Mouse (Mus musculus) frontal cortex, postnatal 14 days (tissue): ENCODE measurements around the gene Qrfp.

Experiments used
- DNase-seq, 2 experiments: peaks; one replicate each; pipeline ENCODE4 v3.0.0; 2022; ENCODE audit warnings: low spot score in 2 of 2

The Qrfp gene

DNA sequence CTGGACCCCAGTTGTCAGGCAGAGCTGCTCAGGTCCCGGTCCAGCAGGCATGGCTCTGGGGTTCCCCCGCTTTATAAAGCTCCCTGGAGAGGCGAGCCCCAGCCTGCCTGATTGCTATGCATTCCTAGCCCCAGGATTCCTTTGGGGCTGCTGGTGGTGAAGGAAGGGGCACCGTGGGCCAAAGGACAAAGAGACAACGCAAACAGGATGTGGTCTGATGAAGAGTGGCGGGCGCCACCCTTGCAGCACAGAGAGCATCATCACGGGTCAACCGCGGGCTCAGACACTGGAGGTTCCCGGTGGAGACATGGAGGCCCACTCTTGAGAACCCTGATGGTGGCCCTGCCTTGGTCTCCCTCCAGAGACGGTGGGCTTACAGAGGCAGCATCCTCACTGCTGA, at the start of gene Qrfp:
Gene Qrfp, minus strand, starts transcription at position 137 of the 400 bp plus-strand sequence.
- DNase-seq: no peak

DNA sequence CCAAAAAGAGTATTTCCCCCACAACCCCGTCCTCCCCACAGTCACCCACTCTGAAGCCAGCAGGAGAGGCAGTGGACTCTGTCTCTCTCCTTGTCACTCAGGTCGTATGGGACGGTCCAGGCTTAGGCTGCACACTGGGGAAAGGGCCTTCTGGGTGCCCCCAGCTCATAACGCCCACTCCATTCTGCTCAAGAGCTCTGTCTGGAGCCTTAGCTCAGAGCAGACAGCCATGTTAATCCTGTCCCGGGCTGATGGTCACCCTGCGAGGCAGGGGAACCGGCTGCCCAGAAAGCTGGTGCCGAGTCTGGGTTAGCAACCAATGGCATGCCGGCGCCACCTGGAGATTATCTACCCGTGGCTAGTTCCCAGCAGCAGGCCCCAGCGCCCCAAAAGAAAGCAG, 48.1 kb upstream of the Qrfp start:
- no peak for DNase-seq

- no peak for DNase-seq
These were observed 46.8 kb upstream of the Qrfp start for GRCm38 (mm10) chr2:31857180-31857579.

DNA sequence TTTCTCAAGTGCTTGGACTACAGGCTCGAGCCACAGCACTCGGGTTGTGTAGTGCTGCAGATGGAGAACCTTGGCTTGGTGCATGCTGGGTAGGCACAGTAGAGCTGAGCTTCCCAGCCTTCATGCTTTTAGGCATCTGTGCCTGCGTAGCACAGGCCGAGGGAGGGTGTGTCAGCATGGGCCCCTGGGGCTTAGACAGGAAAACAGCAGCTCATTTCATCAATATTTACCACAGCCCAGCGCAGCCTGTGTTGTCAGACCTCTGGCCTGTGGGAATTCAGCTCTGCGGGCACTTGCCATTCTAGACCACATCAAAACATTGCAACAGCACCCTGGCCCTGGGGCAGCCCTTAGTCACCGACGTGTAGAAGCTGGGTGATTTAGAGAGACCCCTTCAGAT, 45.6 kb upstream of the Qrfp start:
- no peak for DNase-seq

DNA sequence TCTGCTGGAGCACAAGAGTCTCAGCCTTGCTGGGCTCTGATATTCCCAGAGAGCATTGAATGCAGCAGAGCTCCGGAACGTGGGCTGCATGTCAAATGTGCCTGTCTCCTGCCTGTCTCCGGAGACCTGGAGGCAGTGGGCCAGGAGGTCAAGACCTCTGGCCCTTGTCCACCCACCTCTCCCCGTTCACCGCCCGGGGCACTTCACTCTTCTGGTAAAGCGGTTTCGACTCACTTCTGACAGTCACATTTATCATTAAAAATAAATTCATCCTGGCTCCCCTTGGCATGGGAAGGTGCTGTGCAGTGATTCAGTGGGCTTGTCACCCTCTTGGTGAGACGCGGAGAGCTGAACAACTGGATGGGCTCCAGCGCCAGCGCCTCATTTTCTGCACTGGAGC, 39.8 kb upstream of the Qrfp start:
- DNase-seq: no peak

GRCm38 (mm10) chr2:31847908-31848307, 37.5 kb upstream of the Qrfp start:
- no peak for DNase-seq

- no peak for DNase-seq
These were observed 36.6 kb upstream of the Qrfp start for GRCm38 (mm10) chr2:31846692-31847660.

DNA sequence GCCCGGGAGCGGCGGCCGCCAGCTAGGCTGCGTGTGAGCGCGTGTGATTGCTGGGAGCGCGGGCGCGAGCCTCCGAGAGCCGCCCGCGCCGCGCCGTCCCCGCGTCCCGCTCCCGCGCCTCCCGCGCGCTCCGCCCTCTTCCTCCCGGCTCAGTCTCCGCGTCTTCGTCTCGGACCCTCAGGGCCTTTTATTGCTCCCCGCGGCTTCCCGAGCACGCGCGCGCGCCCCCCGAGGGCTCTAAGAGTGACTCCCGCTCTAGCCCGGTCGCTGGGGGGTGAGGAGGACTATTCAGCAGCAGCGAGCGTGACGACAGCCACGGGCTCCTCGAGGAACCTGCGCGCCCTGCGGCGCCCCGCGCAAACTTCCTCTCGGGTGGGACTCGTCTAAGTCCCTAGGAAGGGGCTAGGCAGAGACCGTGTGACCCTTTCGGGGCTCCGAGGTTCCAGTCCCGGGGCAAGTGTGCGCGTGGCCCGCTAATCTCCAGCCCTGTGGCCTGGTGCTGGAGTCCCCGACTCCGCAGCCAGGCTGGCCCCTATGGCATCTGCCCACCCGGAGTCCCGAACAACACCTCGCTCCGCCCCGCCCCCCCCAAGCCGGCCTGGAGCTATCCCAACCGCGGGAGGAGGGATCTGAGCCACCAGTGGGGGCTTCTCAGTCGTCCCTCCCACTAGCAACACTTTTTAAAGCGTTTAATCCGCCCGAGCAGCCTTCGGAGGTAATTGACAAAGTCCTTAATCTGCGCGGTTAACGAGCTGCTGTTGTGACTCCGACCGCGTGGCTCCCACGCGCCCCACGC, 35.7 kb upstream of the Qrfp start, which contains the start of gene Fibcd1:
Gene Fibcd1, minus strand, starts transcription at position 110 of the 796 bp plus-strand sequence.
- no peak for DNase-seq

DNA sequence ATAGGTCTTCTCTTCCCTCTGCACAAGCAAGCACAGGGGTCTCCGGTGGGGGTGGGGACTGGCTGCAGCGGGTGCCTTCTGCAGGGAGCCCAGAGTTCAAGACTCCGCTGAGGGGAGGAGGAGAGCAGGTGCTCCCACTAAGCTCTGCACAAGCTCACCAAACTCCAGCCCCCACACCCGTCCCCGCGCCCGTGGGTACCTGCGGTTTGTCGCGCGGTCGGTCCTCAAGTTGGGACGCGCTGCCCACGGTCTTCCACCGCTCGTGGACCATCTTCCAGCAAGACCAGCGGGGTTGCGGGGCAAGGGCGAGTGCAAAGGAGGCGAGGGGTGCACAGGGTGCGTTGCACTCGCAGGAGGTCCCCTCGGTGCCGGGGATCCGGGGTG, 35.1 kb upstream of the Qrfp start:
- DNase-seq: no peak

GRCm38 (mm10) chr2:31844729-31845136, 34.4 kb upstream of the Qrfp start:
- no peak for DNase-seq

GRCm38 (mm10) chr2:31838868-31839267, 28.5 kb upstream of the Qrfp start:
- no peak for DNase-seq

- DNase-seq: no peak
These were observed 26.6 kb upstream of the Qrfp start for GRCm38 (mm10) chr2:31836985-31837384.

DNA sequence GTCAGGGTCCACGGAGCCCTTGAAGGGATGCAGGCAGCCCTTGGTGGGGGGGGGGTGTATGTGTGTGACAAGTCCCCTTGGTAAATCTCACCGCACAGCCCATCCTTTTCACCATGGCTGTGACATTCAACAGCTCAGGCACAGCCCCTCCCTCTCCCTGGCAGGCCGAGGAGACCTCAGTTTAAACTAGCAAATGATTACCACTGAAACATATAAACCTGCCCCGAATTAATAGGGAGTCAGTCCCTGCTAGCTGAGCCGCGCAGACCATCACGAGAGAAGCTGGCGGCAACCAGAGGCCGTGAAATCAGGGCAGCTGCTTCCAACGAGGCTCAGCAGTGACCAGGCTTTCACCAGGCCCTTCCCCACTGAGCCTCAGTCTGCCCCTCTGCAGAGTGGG, 25.7 kb upstream of the Qrfp start:
- DNase-seq: no peak

- DNase-seq: no peak
These were observed 18.0 kb upstream of the Qrfp start for GRCm38 (mm10) chr2:31828311-31828825.

GRCm38 (mm10) chr2:31827877-31828276, 17.5 kb upstream of the Qrfp start:
- DNase-seq: peak; percentile 63 to 72

GRCm38 (mm10) chr2:31826094-31827085, 16.0 kb upstream of the Qrfp start:
- DNase-seq: no peak

DNA sequence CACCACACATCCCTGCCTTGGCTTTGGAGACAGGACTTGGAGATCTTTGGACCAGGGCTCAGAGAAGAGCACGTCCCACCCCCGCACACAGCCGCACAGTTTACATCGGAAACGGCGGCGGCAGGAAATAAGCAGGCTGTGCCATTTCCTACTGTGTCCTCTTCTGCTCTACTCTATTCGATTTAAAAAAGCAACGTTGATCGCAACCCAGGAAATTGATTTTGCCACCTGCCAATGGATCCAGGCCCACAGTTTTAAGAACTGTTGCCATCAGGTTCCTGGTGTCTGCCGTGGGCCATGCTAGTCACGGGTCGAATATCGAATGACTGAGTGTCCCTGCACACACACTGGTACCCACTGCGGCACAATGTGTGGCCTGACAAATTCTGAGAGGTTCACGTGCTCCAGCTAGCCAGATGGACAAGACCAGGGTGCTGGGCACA, 15.1 kb upstream of the Qrfp start:
- DNase-seq: no peak

DNA sequence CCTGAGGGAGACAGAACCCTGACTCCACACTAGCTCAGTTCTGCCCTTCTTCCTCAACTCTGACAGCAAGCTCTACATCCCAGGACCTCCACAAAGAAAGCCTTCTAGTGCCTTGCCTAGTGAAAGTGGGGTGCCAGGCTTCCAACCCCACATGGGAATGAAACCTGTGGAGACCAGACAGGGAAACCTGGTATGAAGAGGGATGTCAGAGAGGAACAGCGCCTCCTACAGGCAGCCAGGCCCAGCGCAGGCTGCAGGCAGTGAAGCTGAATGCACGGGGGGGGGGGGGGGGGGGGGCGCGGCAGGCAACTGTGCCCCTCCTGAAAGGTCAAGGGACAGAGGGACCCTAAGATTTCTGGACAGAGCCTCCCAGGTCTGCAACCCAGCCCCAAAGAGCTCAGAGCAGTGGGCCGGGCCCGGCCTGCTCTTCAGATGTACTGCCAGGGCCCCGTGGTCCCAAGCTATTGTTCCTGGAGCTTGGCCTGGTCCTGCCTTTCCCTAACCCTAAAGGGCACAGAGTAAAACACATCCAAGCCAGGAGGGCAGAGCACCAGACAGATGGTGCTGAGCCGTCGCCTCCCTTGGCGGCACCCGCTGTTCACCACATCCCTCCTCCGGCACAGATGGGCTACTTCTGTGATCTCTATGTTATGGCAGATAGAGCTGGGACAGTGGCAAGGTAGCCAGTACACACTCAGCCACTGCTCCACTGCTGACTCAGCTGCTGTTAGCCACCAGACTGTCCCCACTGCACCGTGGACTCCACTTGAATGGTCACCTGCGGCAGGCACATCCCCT, 13.8 kb upstream of the Qrfp start:
- DNase-seq: no peak

DNA sequence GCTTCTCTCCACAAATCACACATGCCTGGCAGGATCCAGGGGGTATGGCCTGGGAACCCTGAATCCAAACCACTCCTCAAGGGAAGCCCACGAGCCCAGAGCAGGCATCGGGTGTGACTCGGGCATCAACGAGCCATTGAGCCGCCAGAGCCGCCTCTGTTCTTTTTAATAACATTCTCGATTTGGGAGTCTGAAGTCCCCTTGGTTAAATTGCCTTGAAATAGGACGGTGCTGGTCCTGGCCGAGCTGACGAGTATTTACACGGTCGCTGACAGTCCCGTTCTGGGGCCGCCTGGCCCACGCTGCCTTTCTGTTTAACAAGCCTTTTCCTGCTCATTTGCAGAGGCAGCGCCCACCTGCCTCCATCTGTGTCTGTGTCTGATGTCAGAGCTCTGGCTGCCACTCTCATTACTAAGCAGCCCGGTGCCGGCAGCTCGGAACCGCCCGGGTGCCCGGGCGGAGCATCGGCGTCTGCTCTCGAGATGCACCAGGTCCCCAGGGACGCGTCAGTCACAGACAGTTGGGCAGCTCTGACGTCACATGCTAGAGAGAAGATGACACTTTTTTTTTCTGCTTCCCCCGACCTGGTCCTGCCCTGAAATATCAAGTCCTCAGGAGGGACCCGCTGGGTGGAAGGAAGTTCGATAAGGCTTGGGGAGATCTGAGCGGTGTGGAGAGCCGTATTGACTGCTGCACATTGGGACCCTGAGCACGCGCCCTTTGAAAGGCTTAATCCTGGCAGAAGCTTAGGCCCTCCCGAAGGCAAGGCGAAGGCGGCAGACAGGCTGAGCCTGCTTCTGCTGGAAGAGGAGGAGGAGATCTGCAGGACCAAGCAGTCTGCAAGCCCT, 12.4 kb upstream of the Qrfp start:
- DNase-seq: peak; percentile 52 to 59
